Mouse (Mus musculus): ENCODE data around the gene Rap1gap2. TPM values are rescaled to one million over a fixed set of nuclear protein-coding genes. Genes with fewer than 3 reads are reported as not detected.

Gene Rap1gap2
- polyA plus RNA-seq, 1 experiment from 2014 or later = 0.75 TPM

GRCm38 (mm10) chr11:74525605-74526004 lies 85.1 kb downstream of the Rap1gap2 start:
- no peak for ATAC-seq
- 48% methylated on average over 9 of the region's 9 CpGs for WGBS (ENCODE audit: insufficient replicate concordance)
- no peak overlapping the region for H3K9ac ChIP-seq (replicated peaks)
- 0 out of 2 replicates have a peak overlapping the region, but pooled peaks have one; percentile 4 for H3K4me2 ChIP-seq (ENCODE audit: low read depth, low read length)
- peaks cover 34% of the 10 kb centered on the region for H3K27me3 ChIP-seq (ENCODE audit: insufficient read depth, low read length)
- peaks cover 32% of the 10 kb centered on the region for H3K4me1 ChIP-seq (ENCODE audit: insufficient read depth)
- H3K36me3 ChIP-seq (replicated peaks; ENCODE audit: insufficient read depth, low read length) = no peaks in the 10 kb centered on the region
- DNase-seq = no peak
- TF ChIP-seq EP300 (IDR thresholded peaks at IDR 0.05; ENCODE audit: low read depth) (no peak), CTCF (IDR thresholded peaks at IDR 0.05; ENCODE audit: low read depth) (no peak)
- H3K4me3 ChIP-seq (ENCODE audit: low read depth, low read length) = no peak overlapping the region
- no peak overlapping the region for H3K27ac ChIP-seq (ENCODE audit: low read depth)
- H3K9me3 ChIP-seq (ENCODE audit: low read length) = no peaks in the 10 kb centered on the region

- Histone ChIP-seq H3K4me2 (ENCODE audit: low read depth, low read length) (0 out of 2 replicates have a peak overlapping the region, but pooled peaks have one; percentile 4), H3K27me3 (ENCODE audit: insufficient read depth, low read length) (peaks cover 36% of the 10 kb centered on the region), H3K9ac (replicated peaks) (no peak overlapping the region), H3K4me3 (ENCODE audit: low read depth, low read length) (no peak overlapping the region), H3K4me1 (ENCODE audit: insufficient read depth) (peaks cover 32% of the 10 kb centered on the region), H3K9me3 (ENCODE audit: low read length) (no peaks in the 10 kb centered on the region), H3K36me3 (replicated peaks; ENCODE audit: insufficient read depth, low read length) (no peaks in the 10 kb centered on the region), H3K27ac (ENCODE audit: low read depth) (no peak overlapping the region)
- DNase-seq = no peak
- WGBS (ENCODE audit: insufficient replicate concordance) = 68% methylated on average over 7 of the region's 7 CpGs
- ATAC-seq = peak; percentile 41; the same call in 1 of the 2 replicates
- TF ChIP-seq EP300 (IDR thresholded peaks at IDR 0.05; ENCODE audit: low read depth) = no peak
These were observed 85.5 kb downstream of the Rap1gap2 start for GRCm38 (mm10) chr11:74525205-74525604.

GRCm38 (mm10) chr11:74524050-74524965 lies 86.4 kb downstream of the Rap1gap2 start:
- peaks cover 32% of the 10 kb centered on the region for H3K4me1 ChIP-seq (ENCODE audit: insufficient read depth)
- peaks cover 36% of the 10 kb centered on the region for H3K27me3 ChIP-seq (ENCODE audit: insufficient read depth, low read length)
- no peak overlapping the region for H3K27ac ChIP-seq (ENCODE audit: low read depth)
- TF ChIP-seq EP300 (IDR thresholded peaks at IDR 0.05; ENCODE audit: low read depth) (no peak), CTCF (IDR thresholded peaks at IDR 0.05; ENCODE audit: low read depth) (no peak)
- ATAC-seq = no peak
- WGBS (ENCODE audit: insufficient replicate concordance) = 55% methylated on average over 9 of the region's 9 CpGs
- H3K4me2 ChIP-seq (ENCODE audit: low read depth, low read length) = 0 out of 2 replicates have a peak overlapping the region, but pooled peaks have one; percentile 75
- no peak overlapping the region for H3K9ac ChIP-seq (replicated peaks)
- no peak overlapping the region for H3K4me3 ChIP-seq (ENCODE audit: low read depth, low read length)
- no peaks in the 10 kb centered on the region for H3K9me3 ChIP-seq (ENCODE audit: low read length)
- peak; percentile 36 for DNase-seq
- H3K36me3 ChIP-seq (replicated peaks; ENCODE audit: insufficient read depth, low read length) = no peaks in the 10 kb centered on the region

GRCm38 (mm10) chr11:74523210-74523951 lies 87.3 kb downstream of the Rap1gap2 start:
- no peaks in the 10 kb centered on the region for H3K36me3 ChIP-seq (replicated peaks; ENCODE audit: insufficient read depth, low read length)
- DNase-seq = no peak
- peak overlapping the region; percentile 75 for H3K4me2 ChIP-seq (ENCODE audit: low read depth, low read length)
- peaks cover 36% of the 10 kb centered on the region for H3K27me3 ChIP-seq (ENCODE audit: insufficient read depth, low read length)
- peak overlapping the region; percentile 61; the same call in 1 of the 2 replicates for H3K9ac ChIP-seq (replicated peaks)
- no peaks in the 10 kb centered on the region for H3K9me3 ChIP-seq (ENCODE audit: low read length)
- TF ChIP-seq CTCF (IDR thresholded peaks at IDR 0.05; ENCODE audit: low read depth) = no peak
- TF ChIP-seq EP300 (IDR thresholded peaks at IDR 0.05; ENCODE audit: low read depth) = no peak
- 9% methylated on average over 30 of the region's 30 CpGs for WGBS (ENCODE audit: insufficient replicate concordance)
- H3K27ac ChIP-seq (ENCODE audit: low read depth) = peak overlapping the region; percentile 49; the same call in 1 of the 2 replicates
- peaks cover 32% of the 10 kb centered on the region for H3K4me1 ChIP-seq (ENCODE audit: insufficient read depth)
- ATAC-seq = no peak
- peak overlapping the region; percentile 55 for H3K4me3 ChIP-seq (ENCODE audit: low read depth, low read length)

- Histone ChIP-seq H3K27ac (ENCODE audit: low read depth) (peak overlapping the region; percentile 49; the same call in 1 of the 2 replicates), H3K9me3 (ENCODE audit: low read length) (no peaks in the 10 kb centered on the region), H3K9ac (replicated peaks) (peak overlapping the region; percentile 61), H3K4me1 (ENCODE audit: insufficient read depth) (peaks cover 32% of the 10 kb centered on the region), H3K27me3 (ENCODE audit: insufficient read depth, low read length) (peaks cover 36% of the 10 kb centered on the region), H3K36me3 (replicated peaks; ENCODE audit: insufficient read depth, low read length) (no peaks in the 10 kb centered on the region), H3K4me3 (ENCODE audit: low read depth, low read length) (peak overlapping the region; percentile 55), H3K4me2 (ENCODE audit: low read depth, low read length) (peak overlapping the region; percentile 75)
- WGBS (ENCODE audit: insufficient replicate concordance) = under 1% methylated on average over 78 of the region's 87 CpGs
- DNase-seq (peak; percentile 70), ATAC-seq (peak; percentile 72)
- TF ChIP-seq CTCF (IDR thresholded peaks at IDR 0.05; ENCODE audit: low read depth) (no peak), EP300 (IDR thresholded peaks at IDR 0.05; ENCODE audit: low read depth) (no peak)
These were observed 88.1 kb downstream of the Rap1gap2 start for GRCm38 (mm10) chr11:74522487-74523209.

Measured in liver, postnatal 0 days (tissue).